Mouse (Mus musculus): ENCODE measurements around the gene Crlf3. TPM values are rescaled to one million over a fixed set of nuclear protein-coding genes. Genes with fewer than 3 reads are reported as not detected.
A peak's percentile ranks its signal among the peaks of the same experiment; 100 is the strongest.

Crlf3 gene
- polyA plus RNA-seq, 1 experiment from 2014 or later = 28.7 TPM

DNA sequence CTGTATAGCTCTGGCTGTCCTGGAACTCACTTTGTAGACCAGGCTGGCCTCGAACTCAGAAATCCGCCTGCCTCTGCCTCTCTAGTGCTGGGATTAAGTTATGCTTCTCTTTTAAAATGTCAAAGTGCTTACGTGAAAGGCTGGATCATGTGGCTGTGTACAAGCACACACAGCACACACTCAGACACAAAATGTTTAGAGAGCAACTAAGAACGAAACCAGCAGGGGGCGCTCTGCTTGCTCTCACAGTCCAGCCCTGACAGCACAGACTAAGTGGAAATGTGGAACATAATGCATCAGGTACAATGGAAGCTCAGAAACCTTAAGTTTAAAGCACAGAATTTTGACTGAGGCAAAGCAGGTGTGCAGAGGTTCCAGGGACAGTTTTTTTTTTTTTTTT is 6.1 kb upstream of the Crlf3 start:
- Histone ChIP-seq H3K36me3 (ENCODE audit: control insufficient read depth, insufficient read depth, low read length) (no peaks in the 10 kb centered on the region), H3K27me3 (ENCODE audit: control insufficient read depth, insufficient read depth, low read length) (no peaks in the 10 kb centered on the region), H3K4me1 (ENCODE audit: control insufficient read depth, insufficient read depth, low read length) (peaks cover 9% of the 10 kb centered on the region), H3K9ac (ENCODE audit: low read length) (no peak overlapping the region), H3K4me2 (ENCODE audit: low read depth, low read length) (no peak overlapping the region), H3K27ac (ENCODE audit: low read length) (no peak overlapping the region), H3K9me3 (replicated peaks; ENCODE audit: control insufficient read depth, low read length) (no peaks in the 10 kb centered on the region), H3K4me3 (replicated peaks; ENCODE audit: low read length) (no peak overlapping the region)
- no peak for ATAC-seq (ENCODE audit: insufficient read depth, low FRiP score)
- 21% methylated on average over 5 of the region's 5 CpGs for WGBS

DNA sequence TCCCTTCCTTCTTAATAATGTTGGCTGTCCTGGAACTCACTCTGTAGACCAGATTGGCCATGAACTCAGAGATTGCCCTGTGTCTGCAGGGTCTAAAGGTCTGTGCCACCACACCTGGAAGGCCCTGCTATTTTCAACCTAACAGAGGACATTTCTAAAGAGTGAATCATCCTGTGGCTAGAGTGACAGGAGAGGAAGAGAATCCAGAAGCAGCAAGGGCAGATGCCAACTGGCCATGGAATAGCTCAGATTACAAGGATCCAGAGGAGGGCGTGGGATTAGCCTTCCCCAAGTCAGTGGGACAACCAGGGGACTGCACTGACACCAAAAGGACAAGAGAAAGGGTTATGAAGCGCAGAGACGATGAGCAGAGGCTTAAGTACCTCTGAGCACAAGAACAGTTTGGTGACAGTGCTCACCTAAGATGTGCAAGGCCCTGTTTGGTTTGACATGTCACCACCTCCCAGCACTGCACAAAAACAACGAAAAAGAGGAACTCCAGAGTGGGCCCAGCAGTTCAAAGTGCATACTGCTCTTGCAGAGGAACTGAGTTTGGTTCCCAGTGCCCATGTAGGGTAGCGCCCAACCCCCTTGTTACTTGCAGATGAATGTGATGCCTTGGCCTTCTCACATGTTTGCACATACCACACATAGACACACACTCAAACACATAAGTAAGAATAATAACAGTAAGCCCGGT is 4.7 kb upstream of the Crlf3 start:
- Histone ChIP-seq H3K36me3 (ENCODE audit: control insufficient read depth, insufficient read depth, low read length) (no peaks in the 10 kb centered on the region), H3K27me3 (ENCODE audit: control insufficient read depth, insufficient read depth, low read length) (no peaks in the 10 kb centered on the region), H3K27ac (ENCODE audit: low read length) (no peak overlapping the region), H3K9ac (ENCODE audit: low read length) (no peak overlapping the region), H3K4me3 (replicated peaks; ENCODE audit: low read length) (no peak overlapping the region), H3K4me1 (ENCODE audit: control insufficient read depth, insufficient read depth, low read length) (peaks cover 10% of the 10 kb centered on the region; the same call in 1 of the 2 replicates), H3K4me2 (ENCODE audit: low read depth, low read length) (no peak overlapping the region), H3K9me3 (replicated peaks; ENCODE audit: control insufficient read depth, low read length) (no peaks in the 10 kb centered on the region)
- WGBS = 73% methylated on average over 6 of the region's 6 CpGs
- ATAC-seq (ENCODE audit: insufficient read depth, low FRiP score) = no peak

DNA sequence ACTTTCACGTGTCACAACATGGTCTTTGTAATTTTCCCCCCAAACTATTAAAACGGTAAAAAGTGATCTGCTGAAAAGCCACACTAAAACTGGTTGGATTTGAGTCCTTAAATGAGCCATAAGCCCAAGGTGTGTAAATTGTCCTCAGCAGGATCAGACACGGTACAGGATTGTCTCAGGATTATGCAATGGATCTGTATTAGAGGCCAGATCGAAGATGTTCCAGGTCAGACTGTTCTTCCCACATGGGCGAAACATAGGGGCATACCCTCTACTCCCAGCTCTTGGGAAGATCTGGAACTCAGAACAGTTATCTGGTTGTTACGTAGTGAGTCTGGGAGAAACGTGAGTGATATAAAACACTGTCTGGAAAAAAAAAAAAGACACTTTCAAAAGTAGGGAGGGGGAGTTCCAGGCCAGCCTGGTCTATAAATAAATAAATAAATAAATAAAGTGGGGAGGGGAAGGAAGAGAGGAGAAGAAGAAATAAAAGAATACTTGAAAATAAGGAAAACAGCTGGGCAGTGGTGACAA is 1.1 kb upstream of the Crlf3 start:
- Histone ChIP-seq H3K9ac (ENCODE audit: low read length) (no peak overlapping the region), H3K4me2 (ENCODE audit: low read depth, low read length) (peak overlapping the region; percentile 66; the same call in 1 of the 2 replicates), H3K36me3 (ENCODE audit: control insufficient read depth, insufficient read depth, low read length) (no peaks in the 10 kb centered on the region), H3K9me3 (replicated peaks; ENCODE audit: control insufficient read depth, low read length) (no peaks in the 10 kb centered on the region), H3K27ac (ENCODE audit: low read length) (peak overlapping the region; percentile 96), H3K4me3 (replicated peaks; ENCODE audit: low read length) (no peak overlapping the region), H3K27me3 (ENCODE audit: control insufficient read depth, insufficient read depth, low read length) (no peaks in the 10 kb centered on the region), H3K4me1 (ENCODE audit: control insufficient read depth, insufficient read depth, low read length) (peaks cover 14% of the 10 kb centered on the region; the same call in 1 of the 2 replicates)
- WGBS = 71% methylated on average over 7 of the region's 7 CpGs
- no peak for ATAC-seq (ENCODE audit: insufficient read depth, low FRiP score)

DNA sequence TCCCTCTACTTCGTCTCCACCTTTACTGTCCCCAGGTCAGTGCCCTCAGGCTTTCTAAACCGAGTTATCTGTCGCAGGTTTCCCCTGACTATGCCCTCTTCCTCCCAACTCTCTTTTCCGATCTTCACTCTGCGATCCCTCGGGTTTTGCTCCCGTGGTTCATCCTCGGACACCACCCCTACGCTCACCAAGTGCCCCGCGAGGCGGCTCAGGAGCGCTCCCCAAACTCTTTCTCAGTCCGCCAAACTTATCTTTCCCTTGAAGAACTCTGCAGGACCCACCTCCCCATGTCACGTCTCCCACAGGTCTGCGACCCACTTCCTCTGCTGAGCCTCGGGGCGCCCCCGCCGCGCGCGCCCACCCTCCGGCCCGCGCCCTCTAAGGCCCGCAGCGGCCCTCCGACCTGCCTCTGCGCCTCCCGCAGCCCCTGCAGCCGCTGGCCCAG is 388 bp downstream of the Crlf3 start:
- peak overlapping the region; percentile 98 for H3K9ac ChIP-seq (ENCODE audit: low read length)
- H3K4me2 ChIP-seq (ENCODE audit: low read depth, low read length) = peak overlapping the region; percentile 66
- peak; percentile 31 for ATAC-seq (ENCODE audit: insufficient read depth, low FRiP score)
- no peaks in the 10 kb centered on the region for H3K9me3 ChIP-seq (replicated peaks; ENCODE audit: control insufficient read depth, low read length)
- peaks cover 14% of the 10 kb centered on the region; the same call in 1 of the 2 replicates for H3K4me1 ChIP-seq (ENCODE audit: control insufficient read depth, insufficient read depth, low read length)
- H3K27me3 ChIP-seq (ENCODE audit: control insufficient read depth, insufficient read depth, low read length) = no peaks in the 10 kb centered on the region
- under 1% methylated on average over 30 of the region's 32 CpGs for WGBS
- H3K4me3 ChIP-seq (replicated peaks; ENCODE audit: low read length) = peak overlapping the region; percentile 94
- H3K27ac ChIP-seq (ENCODE audit: low read length) = peak overlapping the region; percentile 96
- no peaks in the 10 kb centered on the region for H3K36me3 ChIP-seq (ENCODE audit: control insufficient read depth, insufficient read depth, low read length)

DNA sequence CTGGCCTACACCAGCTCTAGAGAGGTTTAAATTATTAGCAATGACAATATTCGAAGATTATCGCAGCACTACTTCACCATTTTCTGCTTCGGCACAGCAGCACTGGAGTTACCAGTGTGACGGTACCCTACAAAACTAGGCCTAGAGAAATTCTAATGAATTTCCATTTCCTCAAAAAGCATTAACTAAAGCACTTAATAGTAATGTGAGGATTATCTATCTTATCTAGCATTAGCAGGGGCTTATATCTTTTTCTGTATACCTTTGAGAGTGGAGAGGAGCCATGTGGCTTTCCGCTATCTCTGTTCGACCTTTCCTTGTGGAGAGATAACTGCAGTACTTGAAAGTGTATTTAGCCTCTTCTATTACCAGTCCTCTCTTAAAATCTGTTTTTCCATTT is 1.0 kb downstream of the Crlf3 start:
- Histone ChIP-seq H3K4me3 (replicated peaks; ENCODE audit: low read length) (peak overlapping the region; percentile 94), H3K9ac (ENCODE audit: low read length) (peak overlapping the region; percentile 98), H3K27me3 (ENCODE audit: control insufficient read depth, insufficient read depth, low read length) (no peaks in the 10 kb centered on the region), H3K27ac (ENCODE audit: low read length) (no peak overlapping the region), H3K36me3 (ENCODE audit: control insufficient read depth, insufficient read depth, low read length) (no peaks in the 10 kb centered on the region), H3K4me1 (ENCODE audit: control insufficient read depth, insufficient read depth, low read length) (peaks cover 14% of the 10 kb centered on the region; the same call in 1 of the 2 replicates), H3K4me2 (ENCODE audit: low read depth, low read length) (peak overlapping the region; percentile 66), H3K9me3 (replicated peaks; ENCODE audit: control insufficient read depth, low read length) (no peaks in the 10 kb centered on the region)
- WGBS = 61% methylated on average over 6 of the region's 6 CpGs
- no peak for ATAC-seq (ENCODE audit: insufficient read depth, low FRiP score)

DNA sequence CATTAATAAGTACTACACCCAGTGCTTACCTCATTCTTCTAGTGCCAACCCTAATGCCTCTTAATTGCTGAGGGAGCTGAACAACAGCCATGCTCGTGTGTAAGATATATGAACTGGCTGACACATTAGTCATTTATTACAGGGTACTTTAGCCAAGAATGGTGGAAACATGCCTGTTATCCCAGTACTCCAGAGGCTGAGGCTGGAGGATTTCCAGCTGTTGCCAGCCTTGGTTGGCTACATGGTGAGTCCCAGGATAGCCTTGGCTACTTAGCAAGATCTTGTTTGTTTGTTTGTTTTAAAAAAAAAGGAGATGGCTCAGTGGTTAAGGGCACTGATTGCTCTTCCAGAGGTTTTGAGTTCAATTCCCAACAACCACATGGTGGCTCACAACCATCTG is 2.0 kb downstream of the Crlf3 start:
- ATAC-seq (ENCODE audit: insufficient read depth, low FRiP score) = no peak
- no peaks in the 10 kb centered on the region for H3K36me3 ChIP-seq (ENCODE audit: control insufficient read depth, insufficient read depth, low read length)
- no peak overlapping the region for H3K9ac ChIP-seq (ENCODE audit: low read length)
- H3K4me1 ChIP-seq (ENCODE audit: control insufficient read depth, insufficient read depth, low read length) = peaks cover 14% of the 10 kb centered on the region; the same call in 1 of the 2 replicates
- 18% methylated on average over 1 of the region's 1 CpGs for WGBS
- H3K4me2 ChIP-seq (ENCODE audit: low read depth, low read length) = no peak overlapping the region
- H3K27ac ChIP-seq (ENCODE audit: low read length) = no peak overlapping the region
- no peak overlapping the region for H3K4me3 ChIP-seq (replicated peaks; ENCODE audit: low read length)
- no peaks in the 10 kb centered on the region for H3K9me3 ChIP-seq (replicated peaks; ENCODE audit: control insufficient read depth, low read length)
- no peaks in the 10 kb centered on the region for H3K27me3 ChIP-seq (ENCODE audit: control insufficient read depth, insufficient read depth, low read length)

DNA sequence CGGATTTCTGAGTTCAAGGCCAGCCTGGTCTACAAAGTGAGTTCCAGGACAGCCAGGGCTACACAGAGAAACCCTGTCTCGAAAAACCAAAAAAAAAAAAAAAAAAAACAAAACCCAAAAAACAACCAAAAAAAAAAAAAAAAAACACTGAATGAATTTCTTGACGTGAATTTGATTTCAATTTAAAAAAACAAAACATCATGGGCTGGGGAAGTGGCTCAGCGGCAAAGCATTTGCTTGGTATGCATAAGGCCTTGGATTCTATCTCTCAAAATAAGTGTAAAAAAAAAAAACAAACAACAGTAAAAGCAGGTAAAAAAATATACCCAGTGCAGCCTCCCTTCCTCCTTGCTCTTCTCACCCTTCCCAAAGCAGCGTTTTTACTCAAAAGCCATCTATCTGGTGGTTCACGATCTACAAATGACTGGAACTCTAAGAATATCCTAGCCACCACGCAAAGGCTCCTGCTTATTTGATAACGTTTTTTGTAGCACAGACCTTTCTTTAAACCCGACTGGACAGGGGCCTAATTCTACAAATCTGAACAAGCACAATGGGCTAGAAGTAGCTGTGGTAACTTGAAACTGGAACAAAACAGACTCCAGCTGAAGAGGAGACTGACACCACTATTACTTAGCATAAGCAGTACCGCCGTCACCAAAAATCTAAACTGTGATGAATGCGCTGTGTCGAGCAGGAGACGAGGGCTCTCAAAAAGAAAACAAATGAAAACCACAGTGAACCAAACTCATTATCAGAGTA is 2.8 kb downstream of the Crlf3 start:
- Histone ChIP-seq H3K36me3 (ENCODE audit: control insufficient read depth, insufficient read depth, low read length) (no peaks in the 10 kb centered on the region), H3K9me3 (replicated peaks; ENCODE audit: control insufficient read depth, low read length) (no peaks in the 10 kb centered on the region), H3K4me3 (replicated peaks; ENCODE audit: low read length) (no peak overlapping the region), H3K27ac (ENCODE audit: low read length) (no peak overlapping the region), H3K27me3 (ENCODE audit: control insufficient read depth, insufficient read depth, low read length) (no peaks in the 10 kb centered on the region), H3K9ac (ENCODE audit: low read length) (no peak overlapping the region), H3K4me2 (ENCODE audit: low read depth, low read length) (no peak overlapping the region), H3K4me1 (ENCODE audit: control insufficient read depth, insufficient read depth, low read length) (peaks cover 14% of the 10 kb centered on the region; the same call in 1 of the 2 replicates)
- WGBS = 75% methylated on average over 13 of the region's 14 CpGs
- ATAC-seq (ENCODE audit: insufficient read depth, low FRiP score) = no peak

DNA sequence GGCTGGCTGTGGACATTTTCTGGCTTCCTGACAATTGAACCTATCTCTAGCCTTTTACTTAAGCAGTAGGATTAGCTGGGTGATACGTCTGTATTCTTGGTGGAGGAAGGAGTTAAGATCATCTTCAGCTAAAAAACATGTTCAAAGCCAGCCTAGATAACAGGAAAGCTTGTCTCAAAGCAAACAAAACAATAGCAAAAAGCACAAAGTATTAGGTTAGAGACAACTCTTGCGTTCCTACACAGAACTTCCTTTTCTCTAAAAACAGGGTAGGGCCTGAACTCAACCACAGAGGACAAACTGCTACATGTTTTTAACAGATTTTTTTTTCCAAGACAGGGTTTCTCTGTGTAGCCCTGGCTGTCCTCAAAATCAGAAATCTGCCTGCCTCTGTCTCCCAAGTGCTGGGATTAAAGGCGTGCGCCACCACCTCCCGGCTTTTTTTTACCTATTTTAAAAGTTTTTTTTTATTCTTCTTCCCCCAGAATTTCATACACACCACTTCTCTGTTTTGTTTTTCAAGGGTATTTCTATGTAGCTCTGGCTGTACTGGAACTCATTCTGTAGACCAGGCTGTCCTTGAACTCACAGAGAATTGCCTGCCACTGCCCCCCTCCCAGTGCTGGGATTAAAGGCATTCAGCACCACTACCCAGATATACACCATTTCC is 5.0 kb downstream of the Crlf3 start:
- H3K9ac ChIP-seq (ENCODE audit: low read length) = no peak overlapping the region
- H3K4me3 ChIP-seq (replicated peaks; ENCODE audit: low read length) = no peak overlapping the region
- H3K4me2 ChIP-seq (ENCODE audit: low read depth, low read length) = no peak overlapping the region
- H3K27me3 ChIP-seq (ENCODE audit: control insufficient read depth, insufficient read depth, low read length) = no peaks in the 10 kb centered on the region
- WGBS = 90% methylated on average over 5 of the region's 5 CpGs
- H3K36me3 ChIP-seq (ENCODE audit: control insufficient read depth, insufficient read depth, low read length) = no peaks in the 10 kb centered on the region
- ATAC-seq (ENCODE audit: insufficient read depth, low FRiP score) = no peak
- no peaks in the 10 kb centered on the region for H3K9me3 ChIP-seq (replicated peaks; ENCODE audit: control insufficient read depth, low read length)
- peaks cover 9% of the 10 kb centered on the region; the same call in 1 of the 2 replicates for H3K4me1 ChIP-seq (ENCODE audit: control insufficient read depth, insufficient read depth, low read length)
- no peak overlapping the region for H3K27ac ChIP-seq (ENCODE audit: low read length)
